Mouse (Mus musculus): Measurements from ENCODE around the gene Olfr1446. TPM values are rescaled to one million over a fixed set of nuclear protein-coding genes. Genes with fewer than 3 reads are reported as not detected.

Olfr1446 gene
- polyA plus RNA-seq (2015; fragmentation: Nextera tagmentation; extraction: Ambion mirVana): not detected in 2 replicates

- WGBS: 81% methylated on average over 1 of the region's 1 CpGs
- Histone ChIP-seq H3K9ac (no peak within 1 kb of the TSS), H3K4me3 (replicated peaks) (no peak within 1 kb of the TSS), H3K27ac (no peak within 1 kb of the TSS), H3K27me3 (replicated peaks) (no peaks in the 10 kb centered on the region), H3K9me3 (no peaks in the 10 kb centered on the region), H3K4me1 (replicated peaks) (no peaks in the 10 kb centered on the region), H3K36me3 (no peaks in the 10 kb centered on the region), H3K4me2 (replicated peaks) (no peak within 1 kb of the TSS)
- ATAC-seq: no peak
Observed at GRCm38 (mm10) chr19:12893424-12893823, at the start of gene Olfr1446. TSS of gene Olfr1446 (minus strand) at chr19:12893524.

DNA sequence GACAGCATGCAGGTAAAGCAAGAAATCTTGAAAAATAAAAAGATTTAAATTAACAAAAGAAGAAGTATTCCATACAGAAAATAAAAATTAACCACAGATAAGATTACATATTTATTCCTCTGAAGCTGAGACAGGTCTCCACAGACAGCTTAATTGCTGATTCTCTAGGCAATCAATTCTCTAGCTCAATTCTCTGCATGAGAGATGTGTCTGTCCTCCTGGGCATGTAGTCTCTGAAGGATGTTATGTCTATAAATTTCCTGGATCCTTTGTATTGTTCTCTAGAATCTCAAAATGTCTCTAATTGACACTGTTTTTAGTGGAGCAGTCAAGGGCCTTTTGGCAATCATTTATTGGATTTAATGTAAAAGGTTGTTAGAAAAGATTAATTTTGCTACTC is 37.2 kb upstream of the Olfr1446 start, which contains the start of gene Olfr1449:
Olfr1449 (plus strand) TSS at position 301 of the 400 bp plus-strand sequence.
- Histone ChIP-seq H3K36me3 (no peaks in the 10 kb centered on the region), H3K9me3 (no peaks in the 10 kb centered on the region), H3K4me1 (replicated peaks) (no peaks in the 10 kb centered on the region), H3K27ac (no peak within 1 kb of the TSS), H3K4me3 (replicated peaks) (no peak within 1 kb of the TSS), H3K27me3 (replicated peaks) (no peaks in the 10 kb centered on the region), H3K4me2 (replicated peaks) (no peak within 1 kb of the TSS), H3K9ac (no peak within 1 kb of the TSS)
- no peak for ATAC-seq

- H3K4me1 ChIP-seq (replicated peaks): no peaks in the 10 kb centered on the region
- H3K36me3 ChIP-seq: no peaks in the 10 kb centered on the region
- H3K27ac ChIP-seq: no peak within 1 kb of the TSS
- H3K4me2 ChIP-seq (replicated peaks): no peak within 1 kb of the TSS
- no peaks in the 10 kb centered on the region for H3K27me3 ChIP-seq (replicated peaks)
- H3K9me3 ChIP-seq: no peaks in the 10 kb centered on the region
- H3K4me3 ChIP-seq (replicated peaks): no peak within 1 kb of the TSS
- no peak for ATAC-seq
- H3K9ac ChIP-seq: no peak within 1 kb of the TSS
- 72% methylated on average over 1 of the region's 1 CpGs for WGBS
Observed at GRCm38 (mm10) chr19:12924319-12924718, 31.0 kb upstream of the Olfr1446 start, which contains the start of gene Olfr1448. TSS of gene Olfr1448 (minus strand) at chr19:12924419.

GRCm38 (mm10) chr19:12903643-12904042 is 10.3 kb upstream of the Olfr1446 start, which contains the start of gene Olfr1447:
TSS of gene Olfr1447 (minus strand) at chr19:12903743.
- Histone ChIP-seq H3K4me2 (replicated peaks) (no peak within 1 kb of the TSS), H3K9ac (no peak within 1 kb of the TSS), H3K4me3 (replicated peaks) (no peak within 1 kb of the TSS), H3K27me3 (replicated peaks) (no peaks in the 10 kb centered on the region), H3K36me3 (no peaks in the 10 kb centered on the region), H3K27ac (no peak within 1 kb of the TSS), H3K4me1 (replicated peaks) (no peaks in the 10 kb centered on the region), H3K9me3 (no peaks in the 10 kb centered on the region)
- no peak for ATAC-seq
- 90% methylated on average over 1 of the region's 1 CpGs for WGBS

- Histone ChIP-seq H3K4me1 (replicated peaks) (no peaks in the 10 kb centered on the region), H3K27me3 (replicated peaks) (no peaks in the 10 kb centered on the region), H3K4me3 (replicated peaks) (no peak within 1 kb of the TSS), H3K36me3 (no peaks in the 10 kb centered on the region), H3K9ac (no peak within 1 kb of the TSS), H3K9me3 (no peaks in the 10 kb centered on the region), H3K27ac (no peak within 1 kb of the TSS), H3K4me2 (replicated peaks) (no peak within 1 kb of the TSS)
- ATAC-seq: no peak
- 91% methylated on average over 2 of the region's 2 CpGs for WGBS
Observed at GRCm38 (mm10) chr19:12883555-12883954, 9.8 kb downstream of the Olfr1446 start, which contains the start of gene Olfr1445. TSS of gene Olfr1445 (plus strand) at chr19:12883855.

- H3K4me2 ChIP-seq (replicated peaks): no peak within 1 kb of the TSS
- no peak within 1 kb of the TSS for H3K9ac ChIP-seq
- 75% methylated on average over 1 of the region's 1 CpGs for WGBS
- H3K9me3 ChIP-seq: no peaks in the 10 kb centered on the region
- no peak within 1 kb of the TSS for H3K4me3 ChIP-seq (replicated peaks)
- no peaks in the 10 kb centered on the region for H3K4me1 ChIP-seq (replicated peaks)
- no peaks in the 10 kb centered on the region for H3K27me3 ChIP-seq (replicated peaks)
- ATAC-seq: no peak
- no peak within 1 kb of the TSS for H3K27ac ChIP-seq
- no peaks in the 10 kb centered on the region for H3K36me3 ChIP-seq
Observed at GRCm38 (mm10) chr19:12856983-12857382, 36.3 kb downstream of the Olfr1446 start, which contains the start of gene Olfr1444. TSS of gene Olfr1444 (plus strand) at chr19:12857283.

DNA sequence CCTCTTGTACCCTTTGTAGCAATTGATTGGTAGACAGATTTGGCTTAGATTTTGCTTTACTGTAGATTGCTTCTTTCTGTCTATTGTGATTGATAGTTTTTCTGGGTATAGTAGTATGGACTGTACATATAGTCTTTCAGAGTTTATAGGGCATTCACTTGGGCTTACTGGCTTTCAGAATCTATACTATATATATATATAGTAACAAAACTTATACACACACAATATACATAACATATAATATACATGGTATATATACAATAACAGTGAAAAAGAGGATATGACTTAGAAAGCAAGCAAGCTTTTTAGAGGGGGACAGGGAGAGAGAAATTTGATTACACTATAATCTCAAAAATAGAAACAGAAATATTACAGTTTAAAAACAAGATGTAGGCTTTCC is 46.9 kb downstream of the Olfr1446 start, which contains the start of gene Gm5244:
Gm5244 (plus strand) TSS at position 301 of the 400 bp plus-strand sequence.
- no peak within 1 kb of the TSS for H3K27ac ChIP-seq
- no peak within 1 kb of the TSS for H3K4me3 ChIP-seq (replicated peaks)
- no peak for ATAC-seq
- no peaks in the 10 kb centered on the region for H3K27me3 ChIP-seq (replicated peaks)
- no peaks in the 10 kb centered on the region for H3K9me3 ChIP-seq
- H3K4me2 ChIP-seq (replicated peaks): no peak within 1 kb of the TSS
- no peaks in the 10 kb centered on the region for H3K4me1 ChIP-seq (replicated peaks)
- H3K9ac ChIP-seq: no peak within 1 kb of the TSS
- H3K36me3 ChIP-seq: no peaks in the 10 kb centered on the region

DNA sequence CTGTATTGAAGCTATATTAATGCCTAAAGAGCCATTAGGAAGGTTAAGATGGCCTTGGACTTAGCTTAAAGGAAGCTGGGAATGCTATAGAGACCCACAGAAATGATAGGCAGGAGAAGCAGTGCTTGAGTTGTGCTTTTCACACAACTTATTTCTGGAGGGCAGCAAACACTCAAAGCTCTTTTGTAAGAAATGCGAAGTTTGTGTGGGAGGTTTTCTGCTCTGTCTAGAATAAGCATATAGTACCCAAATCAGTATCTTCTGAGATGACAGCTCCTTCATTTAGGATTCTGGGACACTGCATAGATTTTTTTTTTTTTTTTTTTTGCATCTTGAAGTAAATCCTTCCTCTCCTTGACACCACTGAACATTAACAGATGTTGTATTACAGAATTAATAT is 54.8 kb downstream of the Olfr1446 start:
- Histone ChIP-seq H3K9ac (no peak overlapping the region), H3K36me3 (no peaks in the 10 kb centered on the region), H3K9me3 (no peaks in the 10 kb centered on the region), H3K27ac (no peak overlapping the region), H3K4me3 (replicated peaks) (no peak overlapping the region), H3K4me2 (replicated peaks) (no peak overlapping the region), H3K27me3 (replicated peaks) (no peaks in the 10 kb centered on the region), H3K4me1 (replicated peaks) (no peaks in the 10 kb centered on the region)
- WGBS: 89% methylated on average over 1 of the region's 1 CpGs
- no peak for ATAC-seq

Other genes starting within 250 kb of the Olfr1446 start
- not detected in 2 replicates for gene Olfr1442, start 223.1 kb downstream of the Olfr1446 start, polyA plus RNA-seq (2015; fragmentation: Nextera tagmentation; extraction: Ambion mirVana)
- gene Olfr1443, start 215.4 kb downstream of the Olfr1446 start, polyA plus RNA-seq (2015; fragmentation: Nextera tagmentation; extraction: Ambion mirVana): not detected in 2 replicates
- 2.9 and 3.5 TPM in 2 replicates for gene Keg1, start 197.7 kb downstream of the Olfr1446 start, polyA plus RNA-seq (2015; fragmentation: Nextera tagmentation; extraction: Ambion mirVana)
- 0.82 and 1.4 TPM in 2 replicates for gene Cntf, start 127.9 kb downstream of the Olfr1446 start, polyA plus RNA-seq (2015; fragmentation: Nextera tagmentation; extraction: Ambion mirVana)
- 14.0 and 15.4 TPM in 2 replicates for gene Zfp91, start 97.4 kb downstream of the Olfr1446 start, polyA plus RNA-seq (2015; fragmentation: Nextera tagmentation; extraction: Ambion mirVana)
- gene Lpxn, start 97.3 kb downstream of the Olfr1446 start, polyA plus RNA-seq (2015; fragmentation: Nextera tagmentation; extraction: Ambion mirVana): 2.3 and 3.0 TPM in 2 replicates
- not detected in 2 replicates for gene Gm5244, start 46.8 kb downstream of the Olfr1446 start, polyA plus RNA-seq (2015; fragmentation: Nextera tagmentation; extraction: Ambion mirVana)
- not detected in 2 replicates for gene Olfr1444, start 36.2 kb downstream of the Olfr1446 start, polyA plus RNA-seq (2015; fragmentation: Nextera tagmentation; extraction: Ambion mirVana)
- gene Olfr1445, start 9.7 kb downstream of the Olfr1446 start, polyA plus RNA-seq (2015; fragmentation: Nextera tagmentation; extraction: Ambion mirVana): not detected in 2 replicates
- gene Olfr1447, start 10.2 kb upstream of the Olfr1446 start, polyA plus RNA-seq (2015; fragmentation: Nextera tagmentation; extraction: Ambion mirVana): not detected in 2 replicates
- gene Olfr1448, start 30.9 kb upstream of the Olfr1446 start, polyA plus RNA-seq (2015; fragmentation: Nextera tagmentation; extraction: Ambion mirVana): not detected in 2 replicates
- gene Olfr1449, start 37.3 kb upstream of the Olfr1446 start, polyA plus RNA-seq (2015; fragmentation: Nextera tagmentation; extraction: Ambion mirVana): not detected in 2 replicates
- not detected in 2 replicates for gene Olfr1450, start 56.7 kb upstream of the Olfr1446 start, polyA plus RNA-seq (2015; fragmentation: Nextera tagmentation; extraction: Ambion mirVana)
- gene Olfr1451, start 101.5 kb upstream of the Olfr1446 start, polyA plus RNA-seq (2015; fragmentation: Nextera tagmentation; extraction: Ambion mirVana): not detected in 2 replicates
- not detected in 2 replicates for gene Olfr1453, start 134.8 kb upstream of the Olfr1446 start, polyA plus RNA-seq (2015; fragmentation: Nextera tagmentation; extraction: Ambion mirVana)
- not detected in 2 replicates for gene Olfr1454, start 167.1 kb upstream of the Olfr1446 start, polyA plus RNA-seq (2015; fragmentation: Nextera tagmentation; extraction: Ambion mirVana)
- not detected in 2 replicates for gene Olfr1457, start 204.4 kb upstream of the Olfr1446 start, polyA plus RNA-seq (2015; fragmentation: Nextera tagmentation; extraction: Ambion mirVana)
- not detected in 2 replicates for gene Olfr1458, start 213.3 kb upstream of the Olfr1446 start, polyA plus RNA-seq (2015; fragmentation: Nextera tagmentation; extraction: Ambion mirVana)